Mouse (Mus musculus) kidney, postnatal 4 days (tissue): ENCODE measurements around the gene Ap3s2.
A peak's percentile ranks its signal among the peaks of the same experiment; 100 is the strongest.

Experiments
- DNase-seq, 2 experiments: peaks; one replicate each; pipeline ENCODE4 v3.0.0; 2021; ENCODE audit warnings: mixed read lengths in 2 of 2

Gene Ap3s2

DNA sequence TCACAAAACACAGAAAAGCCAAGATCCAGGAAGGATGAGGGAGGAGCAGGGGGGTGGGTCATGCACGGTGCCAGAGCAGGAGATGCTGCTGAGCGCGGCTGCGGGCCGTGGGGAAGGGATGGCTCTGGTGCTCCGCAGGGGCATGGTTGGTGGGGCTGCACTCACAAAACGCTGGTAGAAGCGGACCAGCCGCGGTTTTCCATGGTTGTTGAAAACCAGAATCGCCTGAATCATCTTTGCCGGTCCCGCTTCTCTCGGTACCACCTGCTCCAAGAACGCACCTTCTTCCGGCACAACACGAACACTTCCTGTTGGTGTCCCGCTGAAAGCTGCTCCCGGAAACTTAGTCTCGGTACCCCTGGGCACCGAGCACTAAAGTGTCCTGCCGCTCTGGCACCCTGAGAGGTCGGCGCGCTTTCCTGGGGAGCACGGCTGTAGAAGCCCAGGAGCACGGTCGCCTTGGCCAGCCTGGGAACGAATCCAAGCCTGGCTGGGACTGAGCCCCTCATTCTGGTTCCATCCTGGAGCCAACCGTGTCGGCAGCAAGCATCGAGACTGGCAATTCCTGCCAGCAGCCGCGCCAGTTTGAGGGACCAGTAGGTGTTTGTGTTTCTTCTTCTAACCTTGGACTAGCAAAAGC is at the start of gene Ap3s2:
TSS of gene Ap3s2 (minus strand) at position 306 of the 640 bp plus-strand sequence.
- peak; percentile 88 to 92 for DNase-seq

DNA sequence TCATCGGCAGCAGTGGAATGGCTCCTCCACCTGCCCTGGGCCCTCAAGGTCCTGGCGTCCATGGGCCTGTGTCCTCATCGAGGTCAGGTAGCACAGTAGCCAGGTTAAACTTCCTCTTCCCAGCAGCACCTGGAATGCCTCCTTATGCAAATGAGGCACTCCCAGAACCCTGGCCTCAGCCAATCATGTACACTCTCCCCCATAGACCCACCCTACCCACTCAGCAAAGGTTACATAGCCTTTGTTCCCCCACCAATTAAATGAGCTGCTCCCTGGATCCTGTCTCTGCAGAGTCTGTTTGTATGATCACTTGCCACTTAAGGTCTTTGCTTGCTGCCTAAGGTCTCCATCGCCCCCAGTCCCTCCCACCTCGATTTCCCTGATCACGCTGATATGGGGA is 47.9 kb upstream of the Ap3s2 start:
- no peak for DNase-seq

DNA sequence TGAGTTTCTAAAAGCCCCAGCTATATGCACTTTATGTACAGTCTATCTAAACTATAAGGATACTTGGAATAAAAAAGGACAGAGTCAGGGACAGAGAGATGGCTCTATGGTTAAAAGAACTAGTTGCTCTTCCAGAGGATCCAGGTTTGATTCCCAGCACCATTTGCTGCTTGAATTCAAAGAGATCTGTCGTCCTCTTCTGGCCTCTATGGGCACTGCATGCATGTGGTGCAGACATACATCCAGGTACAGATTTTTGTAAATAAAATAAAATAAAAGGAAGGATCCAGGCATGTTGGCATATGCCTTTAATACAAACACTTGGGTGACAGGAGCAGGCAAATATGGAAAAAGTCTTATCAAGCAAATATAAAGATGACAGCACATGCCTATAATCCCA is 41.2 kb upstream of the Ap3s2 start:
- no peak for DNase-seq

DNA sequence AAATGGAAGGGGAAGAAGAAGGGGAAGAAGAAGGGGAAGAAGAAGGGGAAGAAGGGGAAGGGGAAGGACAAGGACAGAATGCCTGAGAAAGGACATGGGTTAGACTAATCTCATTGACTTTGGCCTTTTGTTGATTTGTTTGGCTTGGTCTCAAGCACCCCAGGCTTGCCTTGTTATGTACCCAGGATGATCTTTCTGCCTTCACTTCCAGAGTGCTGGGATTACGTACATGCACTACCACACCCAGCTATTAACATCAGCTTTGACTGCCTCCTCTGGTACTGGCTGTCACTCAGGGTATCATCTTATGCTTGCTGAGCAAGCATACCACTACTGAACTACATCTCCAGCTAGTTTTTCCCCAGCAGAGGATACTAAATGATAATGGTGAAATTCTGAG is 35.7 kb upstream of the Ap3s2 start:
- no peak for DNase-seq

DNA sequence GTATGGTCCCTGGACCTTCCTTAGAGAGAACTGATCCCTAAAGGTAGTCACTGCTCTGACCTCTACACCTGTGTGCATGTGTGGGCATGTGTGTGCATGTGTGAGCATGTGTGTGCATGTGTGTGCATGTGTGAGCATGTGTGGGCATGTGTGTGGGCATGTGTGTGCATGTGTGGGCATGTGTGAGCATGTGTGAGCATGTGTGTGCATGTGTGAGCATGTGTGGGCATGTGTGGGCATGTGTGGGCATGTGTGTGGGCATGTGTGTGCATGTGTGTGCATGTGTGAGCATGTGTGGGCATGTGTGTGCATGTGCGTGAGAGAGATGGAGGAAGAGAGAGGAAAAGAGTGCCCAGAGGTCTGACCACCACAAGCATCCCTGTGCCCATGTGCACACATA is 34.4 kb upstream of the Ap3s2 start:
- no peak for DNase-seq

DNA sequence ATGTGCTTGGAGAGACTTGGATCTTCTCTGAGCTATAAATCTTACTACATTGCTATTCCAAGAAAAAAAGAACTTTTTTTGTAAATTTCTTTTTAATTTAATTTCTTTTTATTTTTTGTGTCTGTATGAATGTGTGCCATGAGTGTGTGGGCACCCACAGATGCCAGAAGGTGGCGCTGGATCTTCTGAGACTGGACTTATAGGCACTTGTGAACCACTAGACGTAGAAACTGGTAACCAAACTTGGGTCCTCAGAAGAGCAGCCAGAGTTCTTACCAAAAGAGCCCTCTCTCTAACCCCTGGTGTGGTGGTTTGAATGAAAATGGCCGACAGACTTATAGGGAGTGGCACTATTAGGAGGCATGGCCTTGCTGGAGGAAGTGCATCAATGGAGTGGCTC is 30.6 kb upstream of the Ap3s2 start:
- DNase-seq: no peak

DNA sequence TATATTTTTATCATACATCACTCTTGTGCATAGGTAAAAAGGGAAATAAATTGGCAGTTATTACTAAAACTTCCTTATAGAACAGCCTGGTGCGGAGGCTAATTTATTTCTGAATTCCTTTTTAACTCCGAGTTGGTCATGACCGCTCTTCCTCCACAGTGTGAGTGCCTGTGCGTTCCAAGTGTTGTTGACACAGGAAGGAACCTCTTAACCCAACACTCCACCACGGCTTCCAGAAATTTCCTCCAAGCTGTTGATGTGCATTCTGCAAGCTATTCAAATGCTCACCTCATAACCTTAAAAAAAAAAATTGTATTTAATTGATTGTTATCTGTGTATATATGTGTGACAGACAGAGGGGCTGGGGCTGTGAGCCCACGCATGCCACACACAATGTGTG is 29.8 kb upstream of the Ap3s2 start:
- DNase-seq: peak in 1 of 2 experiments; percentile 10

DNA sequence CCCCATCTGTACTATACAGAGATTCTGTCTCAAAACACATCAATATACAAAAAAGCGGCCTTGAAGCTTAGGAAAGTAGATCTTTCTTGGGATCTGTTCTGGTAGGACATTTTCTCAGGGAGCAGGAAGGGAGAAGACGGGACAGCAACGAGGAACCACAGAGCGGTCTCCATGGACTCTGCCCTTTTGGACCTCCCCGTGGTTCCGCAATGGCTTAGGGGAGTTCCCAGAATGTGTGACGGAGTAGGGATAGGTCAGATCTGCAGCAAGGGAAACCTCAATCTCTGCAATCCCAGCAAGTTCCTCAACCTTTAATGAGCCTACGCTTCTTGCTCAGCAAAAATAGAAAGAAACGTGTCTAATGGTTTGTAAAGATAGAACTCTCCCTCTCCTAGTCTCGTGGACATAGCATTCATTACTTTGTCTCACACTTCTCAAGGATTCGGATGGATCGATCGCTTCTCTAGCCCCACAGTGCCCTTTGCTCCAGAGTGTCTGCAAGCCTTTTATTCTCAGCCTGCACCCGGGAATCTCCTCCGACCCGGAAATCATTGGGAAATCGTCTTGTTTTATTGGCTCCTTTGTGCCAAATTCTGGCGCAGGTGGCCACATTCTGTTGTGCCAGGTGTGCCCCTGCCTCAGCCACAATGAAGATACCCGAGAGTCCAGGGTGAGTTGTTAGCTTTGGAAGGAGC is 15.2 kb upstream of the Ap3s2 start:
- peak; percentile 45 to 69 for DNase-seq

DNA sequence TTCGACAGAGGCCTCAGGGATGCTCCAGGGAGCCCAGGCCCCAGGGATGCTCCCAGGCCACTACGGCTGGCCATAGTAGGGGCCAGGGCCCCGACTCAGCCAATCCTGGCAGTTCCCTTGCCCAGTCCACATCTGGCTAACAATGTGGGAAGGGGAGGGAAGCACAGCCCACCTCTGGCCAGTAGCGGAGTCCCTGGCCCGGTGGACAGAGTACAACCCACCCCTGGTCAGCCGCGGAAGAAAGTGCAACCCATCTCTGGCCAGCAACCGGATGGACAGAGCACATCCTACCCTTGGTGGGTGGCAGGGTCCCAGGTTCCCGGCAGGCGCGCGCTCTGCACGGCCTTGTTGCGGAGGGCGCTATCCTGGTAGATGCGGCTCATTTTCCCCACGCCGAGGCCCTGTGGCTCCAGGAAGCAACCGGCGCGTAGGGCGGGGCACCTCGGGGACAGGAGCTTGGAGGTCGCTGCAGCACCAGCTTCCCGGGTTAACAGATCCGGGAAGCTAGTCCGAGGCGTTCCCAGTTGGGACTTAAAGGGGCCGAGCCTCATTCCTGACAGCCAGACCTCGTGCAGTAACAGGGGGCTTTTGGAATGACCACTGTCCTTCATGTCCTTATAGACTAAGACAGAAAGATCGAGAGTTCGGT is 14.5 kb upstream of the Ap3s2 start, which contains the start of gene Arpin:
TSS of gene Arpin (minus strand) at position 498 of the 649 bp plus-strand sequence.
- peak; percentile 80 to 88 for DNase-seq

DNA sequence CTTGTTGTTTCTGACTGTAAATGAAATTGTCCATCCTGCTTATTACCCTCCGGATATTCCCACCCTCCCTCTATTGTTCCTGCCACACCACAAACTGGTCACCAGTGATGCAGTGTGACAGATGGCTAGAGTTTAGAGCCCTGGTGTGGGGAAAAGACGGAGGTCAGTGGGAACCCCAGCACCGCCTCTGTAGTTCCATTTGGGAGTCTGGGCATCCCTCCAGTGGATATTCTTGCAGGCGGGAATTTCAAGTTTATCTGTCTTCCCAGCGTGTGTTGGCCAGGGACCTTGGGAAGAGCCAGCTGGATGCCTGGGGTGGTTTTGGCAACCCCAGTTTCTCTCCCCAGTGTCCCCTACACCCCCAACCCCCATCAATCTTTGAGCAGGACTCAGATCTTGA is 14.0 kb upstream of the Ap3s2 start:
- DNase-seq: peak; percentile 35 to 47

DNA sequence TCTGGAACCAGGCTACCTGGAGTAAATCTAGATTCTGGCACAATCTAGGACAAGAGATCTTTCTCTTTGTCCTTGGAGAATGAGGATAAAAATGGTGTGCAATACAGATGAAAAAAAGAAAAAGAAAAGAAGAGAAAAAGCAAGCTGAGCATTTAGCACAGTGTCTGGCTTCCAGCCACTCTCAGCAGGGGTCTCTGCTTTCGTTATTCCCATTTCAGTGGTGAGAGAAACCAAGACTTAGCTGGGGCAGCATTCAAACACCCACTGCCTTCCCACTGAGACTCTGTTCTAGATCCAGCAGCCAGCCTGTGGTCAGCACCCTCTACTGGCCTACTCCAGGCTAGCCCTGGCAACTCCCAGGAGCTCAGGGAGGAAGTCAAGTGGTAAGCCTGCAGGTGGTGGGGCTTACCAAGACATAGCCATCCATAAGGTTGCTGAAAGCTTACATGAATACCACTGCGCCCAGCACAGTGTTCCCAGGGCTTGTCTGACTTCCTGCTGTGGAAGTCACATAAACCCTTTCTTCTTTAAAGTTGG is 8.1 kb upstream of the Ap3s2 start:
- no peak for DNase-seq

DNA sequence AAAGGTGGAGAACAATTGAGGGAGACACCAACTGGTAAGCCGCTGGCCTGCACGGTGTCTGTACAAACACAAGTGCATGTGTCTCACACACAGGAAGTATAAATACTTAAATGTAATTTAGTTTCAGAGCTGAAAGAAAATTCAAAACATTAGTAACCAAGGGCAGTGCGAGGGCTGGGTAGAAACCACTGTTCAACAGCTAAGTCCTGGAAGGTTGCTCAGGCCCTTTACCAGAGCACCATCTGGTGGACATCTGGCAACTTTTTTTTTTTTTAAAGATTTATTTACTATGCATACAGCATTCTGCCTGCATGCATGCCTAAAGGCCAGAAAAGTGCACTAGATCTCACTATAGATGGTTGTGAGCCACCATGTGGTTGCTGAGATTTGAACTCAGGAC is 5.9 kb downstream of the Ap3s2 start:
- peak; percentile 46 to 60 for DNase-seq

DNA sequence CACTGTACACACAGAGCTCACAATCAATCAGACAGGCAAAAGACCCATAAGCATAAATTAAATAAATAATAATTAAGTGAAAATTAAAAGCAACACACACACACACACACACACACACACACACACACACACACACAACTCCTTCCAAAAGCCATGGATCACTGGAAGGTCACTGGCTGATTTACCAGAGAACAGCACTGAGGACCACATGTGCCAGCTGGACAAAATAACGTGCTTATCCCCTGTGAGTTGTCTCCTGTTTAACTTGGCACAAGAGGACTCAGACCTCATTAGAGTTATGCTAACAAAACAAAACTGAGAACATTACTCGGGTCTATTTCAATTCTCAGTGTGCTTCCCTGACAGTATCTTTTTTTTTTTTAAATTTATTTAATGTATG is 13.1 kb downstream of the Ap3s2 start:
- DNase-seq: peak in 1 of 2 experiments; percentile 14

DNA sequence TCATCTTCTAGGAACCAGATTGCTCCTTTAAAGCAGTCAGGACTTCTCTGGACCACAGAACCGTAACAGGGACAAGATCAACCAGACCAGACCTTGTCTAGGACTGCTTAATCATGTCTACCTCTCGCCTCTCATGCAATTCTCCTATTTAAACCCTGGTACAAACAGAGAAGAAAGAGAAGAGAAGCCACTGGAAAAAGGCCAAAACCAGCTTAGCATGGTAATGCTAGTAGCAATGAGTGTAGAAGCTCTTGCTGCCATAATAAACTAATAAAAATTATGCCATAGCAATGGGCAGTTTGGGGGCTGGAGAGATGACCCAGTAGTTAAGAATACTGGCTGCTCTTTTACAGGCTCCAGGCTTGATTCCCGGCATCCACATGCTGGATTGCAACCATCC is 13.5 kb downstream of the Ap3s2 start:
- no peak for DNase-seq

DNA sequence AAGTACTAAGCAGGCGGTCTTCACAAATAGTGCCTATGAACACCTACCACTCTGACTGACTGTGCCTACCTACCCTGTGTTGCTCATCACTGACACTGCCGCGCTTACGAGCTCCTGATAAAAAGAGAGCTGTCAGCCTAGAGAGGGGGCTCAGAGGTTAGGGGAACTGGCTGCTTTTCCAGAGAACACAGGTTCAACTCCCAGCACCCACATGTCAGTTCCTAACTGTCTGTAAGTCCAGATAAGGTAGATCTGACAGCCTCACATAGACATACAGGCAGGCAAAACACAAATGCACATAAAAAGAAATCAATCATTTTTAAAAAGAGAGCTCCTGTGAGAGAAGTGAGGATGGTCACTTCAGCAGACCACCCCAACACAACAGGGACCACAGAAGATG is 15.3 kb downstream of the Ap3s2 start:
- DNase-seq: no peak

DNA sequence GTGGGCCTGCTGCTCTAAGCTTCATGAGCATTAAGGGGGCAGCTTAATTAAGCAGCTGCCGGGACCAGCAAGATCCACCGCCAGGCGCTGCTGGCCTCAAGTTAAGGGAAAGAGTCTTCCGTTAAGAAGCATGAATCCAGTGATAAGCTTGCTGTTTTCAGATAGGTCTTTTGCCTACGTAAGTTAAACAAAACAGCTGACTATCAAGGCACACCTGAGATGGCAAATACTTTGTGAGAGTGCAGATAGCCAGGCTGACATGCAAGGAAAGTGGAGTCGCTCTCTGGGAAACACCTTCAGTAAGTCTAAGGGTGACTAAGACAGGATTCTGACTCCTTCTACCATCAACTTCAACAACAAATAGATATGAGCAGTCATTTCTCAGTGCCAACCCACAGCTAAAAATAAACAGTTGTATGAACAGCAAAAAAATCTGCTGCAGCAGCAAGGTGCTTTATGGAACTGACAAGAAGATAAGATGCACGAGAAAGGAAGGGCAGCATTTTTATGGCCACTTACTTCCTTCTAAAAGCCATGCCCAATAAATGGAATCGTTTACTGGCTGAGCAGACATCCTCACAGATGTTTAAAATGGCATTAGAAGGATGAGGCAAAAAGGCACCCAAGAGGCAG is 17.2 kb downstream of the Ap3s2 start:
- DNase-seq: no peak

DNA sequence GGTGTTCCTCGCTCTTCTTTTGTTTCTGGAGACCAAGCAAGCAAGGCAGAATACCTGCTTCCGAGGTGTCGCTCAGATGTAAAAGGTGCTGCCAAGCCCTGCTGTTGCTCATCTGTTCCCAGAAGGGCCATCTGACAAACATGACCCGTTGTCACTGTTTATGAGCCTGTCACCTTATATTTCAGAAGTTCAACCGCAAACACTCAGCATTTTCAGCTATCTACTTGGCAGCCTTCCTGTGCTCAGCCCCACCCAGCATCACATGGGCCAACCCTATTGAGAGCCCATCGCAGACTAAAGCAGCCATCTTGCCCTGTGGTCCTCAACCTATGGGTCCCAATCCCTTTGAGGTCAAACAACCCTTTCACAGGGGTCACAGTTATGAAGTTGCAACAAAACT is 19.7 kb downstream of the Ap3s2 start:
- DNase-seq: no peak

DNA sequence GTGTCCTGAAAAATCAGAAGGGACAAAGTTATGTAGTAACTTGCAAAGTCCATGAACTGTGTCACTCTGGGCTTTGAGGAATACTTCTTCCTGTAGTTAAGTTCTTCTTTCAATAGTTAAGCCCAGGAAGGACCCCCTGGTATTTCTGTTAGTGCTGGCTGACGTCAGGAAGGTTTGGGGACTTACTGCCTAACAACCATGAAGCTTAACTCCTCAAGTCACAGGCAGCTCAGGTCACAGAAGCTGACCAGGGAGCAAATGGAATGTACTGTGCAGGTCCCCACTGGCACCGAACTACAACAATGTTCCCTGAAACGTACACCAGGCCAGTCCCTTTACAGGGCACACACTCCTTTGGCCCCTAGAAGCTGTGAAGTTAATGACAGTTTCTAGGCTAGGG is 25.2 kb downstream of the Ap3s2 start:
- no peak for DNase-seq

DNA sequence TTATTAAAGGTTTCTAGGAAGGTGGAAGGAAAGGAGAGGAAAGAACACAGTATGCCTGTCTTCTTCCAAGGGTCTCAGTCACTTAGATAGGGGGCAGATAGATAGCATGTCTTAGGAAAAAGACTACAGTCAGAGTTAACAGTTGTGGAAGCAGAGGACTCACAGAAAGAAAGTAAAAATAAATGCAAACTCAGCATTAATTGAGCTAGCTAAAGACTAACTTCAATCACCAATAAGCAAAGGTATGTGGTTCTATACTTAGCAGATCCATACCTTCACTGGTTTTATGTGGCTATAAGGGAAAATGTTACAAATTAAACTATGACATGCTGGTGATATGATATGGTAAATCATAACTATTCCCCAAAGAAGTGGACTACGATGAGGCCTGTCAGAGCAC is 25.7 kb downstream of the Ap3s2 start:
- no peak for DNase-seq

DNA sequence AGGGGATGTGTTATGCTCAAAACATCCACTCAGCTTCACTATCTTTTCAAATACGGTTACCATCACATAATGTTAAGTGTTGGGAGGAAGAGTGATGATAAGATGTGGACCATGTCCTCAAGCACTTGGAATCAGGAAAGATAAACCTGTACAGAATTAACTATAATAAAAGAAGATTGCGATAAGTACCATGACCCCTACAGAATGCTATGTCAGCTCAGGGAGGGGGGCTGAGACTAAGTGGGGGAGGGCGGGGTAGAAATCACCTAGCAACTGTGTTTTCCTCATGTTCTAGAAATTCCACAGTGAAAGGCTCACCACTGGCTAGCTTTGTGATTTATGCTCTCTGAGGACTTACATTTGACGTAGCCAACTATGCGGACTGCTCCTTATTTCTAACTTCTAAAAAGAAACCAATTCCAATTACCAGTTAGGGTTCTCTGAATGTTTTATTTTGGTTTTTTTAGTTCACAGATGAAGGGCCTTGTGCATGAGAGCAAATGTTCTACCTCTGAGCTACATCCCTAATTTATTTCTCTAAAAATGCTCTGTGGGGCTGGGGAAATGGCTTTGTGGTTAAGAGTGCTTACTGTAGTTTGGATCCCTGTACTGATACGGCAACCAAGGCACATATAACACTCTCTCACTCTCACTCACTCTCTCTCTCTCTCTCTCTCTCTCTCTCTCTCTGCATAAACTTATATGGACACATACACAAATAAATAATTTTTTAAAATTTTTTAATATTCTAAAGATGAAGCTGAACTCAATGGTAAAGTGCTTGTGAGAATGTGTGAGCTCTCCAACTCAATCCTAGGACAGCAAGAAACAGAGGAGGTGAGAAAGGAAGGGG is 27.6 kb downstream of the Ap3s2 start:
- DNase-seq: no peak

DNA sequence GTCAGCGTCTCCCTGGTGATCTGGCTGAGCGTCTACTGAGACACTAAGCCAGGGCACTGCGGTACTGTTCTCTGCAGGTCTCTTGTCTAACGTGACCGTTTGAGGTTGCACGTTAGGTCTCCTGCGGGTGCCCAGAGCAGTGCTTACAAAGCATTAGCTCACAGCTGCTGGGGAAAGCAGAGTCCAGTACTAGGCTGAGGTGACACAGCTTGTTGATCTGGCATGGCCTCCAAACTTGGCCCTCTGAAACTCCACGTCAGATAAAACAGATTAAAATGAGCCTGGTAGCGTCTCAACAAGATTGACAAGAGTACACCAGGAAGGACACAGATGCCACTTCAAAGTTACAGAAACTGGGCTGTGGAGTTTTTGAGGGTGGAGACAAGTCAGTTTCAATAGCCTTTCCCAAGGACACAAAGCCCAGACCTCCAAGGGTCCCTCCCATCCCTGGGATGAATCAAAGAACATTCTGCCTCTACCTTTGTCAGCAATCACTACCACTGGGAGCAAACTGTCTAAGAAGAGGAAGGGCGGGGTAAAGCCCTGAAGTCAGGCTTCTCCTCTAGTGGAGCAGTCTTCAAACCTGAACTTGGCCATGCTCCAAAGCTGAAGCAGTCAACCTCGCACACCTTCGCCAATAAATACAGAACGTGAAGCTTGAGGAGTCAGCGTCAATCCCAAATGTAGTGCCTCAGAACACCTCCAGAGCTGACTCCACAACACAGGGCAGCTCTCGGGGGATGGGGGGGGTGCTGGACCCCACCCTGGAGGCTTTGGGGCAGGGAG is 29.8 kb downstream of the Ap3s2 start:
- DNase-seq: peak in 1 of 2 experiments; percentile 42

DNA sequence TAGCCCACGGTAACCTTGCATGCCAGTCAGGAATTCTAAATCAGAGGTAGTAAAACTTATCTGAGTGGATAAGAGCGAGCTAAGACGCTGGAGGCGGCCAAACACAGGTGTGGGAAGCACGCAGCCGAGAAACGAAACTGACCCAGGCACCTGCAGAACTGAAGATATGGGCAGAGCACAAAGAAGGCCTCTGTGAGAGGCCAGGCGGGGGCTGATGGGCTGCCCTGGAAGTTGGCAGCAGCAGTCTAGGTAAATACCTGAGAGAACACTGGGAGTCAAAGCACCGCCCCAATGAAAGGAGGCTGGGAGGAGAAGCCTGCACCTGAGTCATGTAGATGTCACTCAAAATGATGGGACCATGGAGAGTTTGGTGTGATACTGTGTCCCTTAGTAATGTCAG is 31.8 kb downstream of the Ap3s2 start:
- DNase-seq: peak in 1 of 2 experiments; percentile 18
